Mouse (Mus musculus): ENCODE measurements around the gene Mpeg1. TPM values are rescaled to one million over a fixed set of nuclear protein-coding genes. Genes with fewer than 3 reads are reported as not detected.

Mpeg1 gene
- total and polyA plus RNA-seq, 2 experiments from 2014 or later: 0.88 to 2.7 TPM

GRCm38 (mm10) chr19:12486875-12487274 lies 26.3 kb downstream of the Mpeg1 start:
- peaks cover 57% of the 10 kb centered on the region for H3K36me3 ChIP-seq (ENCODE audit: insufficient read depth, low read length)
- H3K4me1 ChIP-seq (ENCODE audit: insufficient read depth, low read length): peaks cover 6% of the 10 kb centered on the region
- no peak for TF ChIP-seq CTCF (IDR thresholded peaks at IDR 0.05)
- ATAC-seq (ENCODE audit: low FRiP score) (no peak), DNase-seq (ENCODE audit: low spot score) (no peak)
- no peak overlapping the region for H3K4me3 ChIP-seq (ENCODE audit: low read depth, low read length)
- no peaks in the 10 kb centered on the region for H3K27me3 ChIP-seq (ENCODE audit: insufficient read depth, low read length)
- H3K9ac ChIP-seq (replicated peaks; ENCODE audit: low read length, poor library complexity, severe bottlenecking): no peak overlapping the region
- H3K27ac ChIP-seq (ENCODE audit: low read depth, low read length): no peak overlapping the region
- 74% methylated on average over 6 of the region's 6 CpGs for WGBS
- no peaks in the 10 kb centered on the region for H3K9me3 ChIP-seq (ENCODE audit: low read length)
- H3K4me2 ChIP-seq (ENCODE audit: low read depth, low read length, poor library complexity, severe bottlenecking): no peak overlapping the region

GRCm38 (mm10) chr19:12487511-12488204 lies 27.1 kb downstream of the Mpeg1 start:
- no peaks in the 10 kb centered on the region for H3K27me3 ChIP-seq (ENCODE audit: insufficient read depth, low read length)
- 0 out of 2 replicates have a peak overlapping the region, but pooled peaks have one; percentile 51 for H3K27ac ChIP-seq (ENCODE audit: low read depth, low read length)
- TF ChIP-seq CTCF (IDR thresholded peaks at IDR 0.05): no peak
- WGBS: 79% methylated on average over 12 of the region's 12 CpGs
- no peak overlapping the region for H3K9ac ChIP-seq (replicated peaks; ENCODE audit: low read length, poor library complexity, severe bottlenecking)
- no peaks in the 10 kb centered on the region for H3K9me3 ChIP-seq (ENCODE audit: low read length)
- no peak for DNase-seq (ENCODE audit: low spot score)
- H3K4me3 ChIP-seq (ENCODE audit: low read depth, low read length): no peak overlapping the region
- no peak overlapping the region for H3K4me2 ChIP-seq (ENCODE audit: low read depth, low read length, poor library complexity, severe bottlenecking)
- H3K4me1 ChIP-seq (ENCODE audit: insufficient read depth, low read length): peaks cover 6% of the 10 kb centered on the region
- H3K36me3 ChIP-seq (ENCODE audit: insufficient read depth, low read length): peaks cover 55% of the 10 kb centered on the region
- ATAC-seq (ENCODE audit: low FRiP score): no peak

- H3K9me3 ChIP-seq (ENCODE audit: low read length): no peaks in the 10 kb centered on the region
- peak overlapping the region; percentile 51 for H3K27ac ChIP-seq (ENCODE audit: low read depth, low read length)
- no peak overlapping the region for H3K9ac ChIP-seq (replicated peaks; ENCODE audit: low read length, poor library complexity, severe bottlenecking)
- peaks cover 50% of the 10 kb centered on the region for H3K36me3 ChIP-seq (ENCODE audit: insufficient read depth, low read length)
- ATAC-seq (ENCODE audit: low FRiP score): peak; percentile 39; the same call in 1 of the 2 replicates
- H3K4me1 ChIP-seq (ENCODE audit: insufficient read depth, low read length): peaks cover 6% of the 10 kb centered on the region
- H3K4me3 ChIP-seq (ENCODE audit: low read depth, low read length): no peak overlapping the region
- TF ChIP-seq CTCF (IDR thresholded peaks at IDR 0.05): peak; percentile 76
- H3K4me2 ChIP-seq (ENCODE audit: low read depth, low read length, poor library complexity, severe bottlenecking): no peak overlapping the region
- DNase-seq (ENCODE audit: low spot score): no peak
- 10% methylated on average over 9 of the region's 9 CpGs for WGBS
- no peaks in the 10 kb centered on the region for H3K27me3 ChIP-seq (ENCODE audit: insufficient read depth, low read length)
Observed at GRCm38 (mm10) chr19:12488205-12488966, 27.8 kb downstream of the Mpeg1 start.

- Histone ChIP-seq H3K9me3 (ENCODE audit: low read length) (no peaks in the 10 kb centered on the region), H3K9ac (replicated peaks; ENCODE audit: low read length, poor library complexity, severe bottlenecking) (no peak overlapping the region), H3K36me3 (ENCODE audit: insufficient read depth, low read length) (peaks cover 45% of the 10 kb centered on the region), H3K4me2 (ENCODE audit: low read depth, low read length, poor library complexity, severe bottlenecking) (no peak overlapping the region), H3K4me1 (ENCODE audit: insufficient read depth, low read length) (peaks cover 11% of the 10 kb centered on the region), H3K27me3 (ENCODE audit: insufficient read depth, low read length) (no peaks in the 10 kb centered on the region), H3K27ac (ENCODE audit: low read depth, low read length) (peak overlapping the region; percentile 51), H3K4me3 (ENCODE audit: low read depth, low read length) (no peak overlapping the region)
- WGBS: 14% methylated on average over 8 of the region's 8 CpGs
- TF ChIP-seq CTCF (IDR thresholded peaks at IDR 0.05): no peak
- DNase-seq (ENCODE audit: low spot score): peak; percentile 68
- peak; percentile 80 for ATAC-seq (ENCODE audit: low FRiP score)
Observed at GRCm38 (mm10) chr19:12488969-12489674, 28.5 kb downstream of the Mpeg1 start.

GRCm38 (mm10) chr19:12489675-12490570 lies 29.3 kb downstream of the Mpeg1 start:
- DNase-seq (ENCODE audit: low spot score): no peak
- H3K4me3 ChIP-seq (ENCODE audit: low read depth, low read length): no peak overlapping the region
- peak overlapping the region; percentile 47 for H3K27ac ChIP-seq (ENCODE audit: low read depth, low read length)
- TF ChIP-seq CTCF (IDR thresholded peaks at IDR 0.05): no peak
- H3K4me1 ChIP-seq (ENCODE audit: insufficient read depth, low read length): peaks cover 11% of the 10 kb centered on the region
- ATAC-seq (ENCODE audit: low FRiP score): no peak
- WGBS: 27% methylated on average over 11 of the region's 11 CpGs
- no peaks in the 10 kb centered on the region for H3K27me3 ChIP-seq (ENCODE audit: insufficient read depth, low read length)
- H3K36me3 ChIP-seq (ENCODE audit: insufficient read depth, low read length): peaks cover 37% of the 10 kb centered on the region
- no peak overlapping the region for H3K9ac ChIP-seq (replicated peaks; ENCODE audit: low read length, poor library complexity, severe bottlenecking)
- H3K9me3 ChIP-seq (ENCODE audit: low read length): no peaks in the 10 kb centered on the region
- no peak overlapping the region for H3K4me2 ChIP-seq (ENCODE audit: low read depth, low read length, poor library complexity, severe bottlenecking)
